Mouse (Mus musculus) cerebellum, adult 9-11 months (tissue): ENCODE results near the gene Pax2.

Experiments
- DNase-seq: peaks from one replicate; pipeline ENCODE4 v3.0.0; 2022

Gene Pax2

DNA sequence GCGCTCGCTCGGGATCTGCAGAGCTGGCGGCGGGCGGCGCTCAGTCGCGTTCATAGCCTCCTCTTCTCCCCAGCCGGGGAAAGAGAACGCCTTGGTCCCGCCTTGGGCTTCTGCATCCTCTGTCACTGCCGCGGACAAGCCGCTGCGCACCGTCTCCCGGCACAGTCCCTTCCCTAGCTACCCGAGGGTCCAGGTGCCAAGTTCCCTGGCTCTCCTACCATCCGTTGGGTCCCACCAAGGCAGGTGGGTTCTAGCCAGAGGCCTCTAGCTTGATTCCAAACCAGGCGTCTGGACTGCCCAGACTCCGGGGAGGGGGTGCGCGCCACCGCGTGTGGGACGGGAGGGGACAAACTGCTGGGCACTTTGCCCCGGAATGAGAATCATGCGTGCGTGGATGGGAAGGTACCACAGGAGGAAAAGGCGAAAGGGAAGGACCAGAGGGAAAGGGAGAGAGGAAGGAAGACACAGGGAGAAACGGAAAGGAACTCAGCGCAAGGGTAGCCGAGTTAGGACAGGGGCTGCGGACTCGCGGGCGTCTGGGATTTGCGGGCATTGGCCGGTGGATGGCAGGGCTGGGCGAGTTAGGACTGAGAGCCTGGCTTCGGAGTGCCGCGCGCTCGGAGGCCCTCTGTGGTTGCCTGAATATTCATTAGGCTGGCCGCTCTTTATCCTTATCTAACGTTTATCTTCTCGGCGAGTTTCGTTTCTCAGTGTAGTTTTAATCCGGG is at the start of gene Pax2:
Pax2 (plus strand) TSS at position 353 of the 728 bp plus-strand sequence.
- no peak for DNase-seq

DNA sequence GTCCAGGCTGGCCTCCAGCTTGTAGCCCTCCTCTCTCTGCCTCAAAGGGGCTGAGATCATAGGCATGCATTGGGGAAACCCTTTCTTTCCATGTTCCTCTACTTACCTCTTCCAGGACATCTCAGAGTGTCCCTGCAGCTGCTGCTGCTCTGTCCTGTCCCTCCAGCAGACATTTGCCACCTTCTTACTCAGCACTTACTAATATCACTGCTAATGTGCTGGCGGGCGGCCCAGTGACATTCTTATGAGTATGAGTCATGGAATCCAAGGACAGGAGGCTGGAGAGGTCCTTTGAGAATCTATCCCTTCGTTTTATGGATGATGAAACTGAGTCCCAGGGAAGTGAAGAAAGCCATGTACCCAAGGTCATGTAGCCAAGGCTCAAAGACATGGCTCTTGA is 47.0 kb upstream of the Pax2 start:
- DNase-seq, result no peak

DNA sequence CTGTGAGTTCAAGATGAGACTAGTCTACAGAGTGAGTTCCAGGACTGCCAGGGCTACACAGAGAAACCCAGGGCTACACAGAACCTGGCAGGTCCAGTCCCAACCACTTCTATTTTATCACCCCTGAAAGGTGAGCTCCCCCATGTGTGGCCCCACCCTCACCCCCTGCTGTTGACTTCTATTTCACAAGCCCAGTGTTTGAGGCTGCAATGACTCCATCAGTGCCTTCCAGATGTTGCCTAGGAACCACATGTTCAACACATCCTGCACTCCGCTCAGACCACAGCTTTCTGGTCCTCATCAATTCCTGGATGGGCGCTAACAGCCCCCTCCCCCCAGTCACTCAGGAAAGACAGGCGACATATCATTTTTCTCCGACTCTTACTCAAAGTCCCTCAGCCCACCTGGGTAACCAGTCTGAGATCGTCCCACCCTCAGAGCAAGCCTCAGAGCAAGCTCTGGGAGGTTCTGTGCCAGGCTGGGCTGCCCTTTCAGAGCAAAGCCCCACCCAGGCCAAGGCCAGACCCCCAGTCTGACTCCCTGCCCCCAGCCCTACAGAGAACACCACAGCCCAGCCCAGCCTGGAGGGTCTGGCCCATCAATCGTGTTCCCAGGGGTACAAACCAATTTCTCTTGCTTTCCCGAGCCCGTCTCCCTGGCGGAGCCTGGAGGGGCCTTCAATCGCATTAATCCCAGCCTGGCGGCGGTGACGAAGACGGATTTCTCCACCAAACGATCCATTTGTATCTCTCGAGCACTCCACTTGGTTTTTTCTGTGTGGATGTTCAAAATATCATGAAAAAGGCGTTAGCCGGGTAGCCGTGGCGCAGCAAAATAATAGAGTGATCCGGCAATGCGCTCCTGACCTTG is 38.9 kb upstream of the Pax2 start:
- DNase-seq, result no peak

DNA sequence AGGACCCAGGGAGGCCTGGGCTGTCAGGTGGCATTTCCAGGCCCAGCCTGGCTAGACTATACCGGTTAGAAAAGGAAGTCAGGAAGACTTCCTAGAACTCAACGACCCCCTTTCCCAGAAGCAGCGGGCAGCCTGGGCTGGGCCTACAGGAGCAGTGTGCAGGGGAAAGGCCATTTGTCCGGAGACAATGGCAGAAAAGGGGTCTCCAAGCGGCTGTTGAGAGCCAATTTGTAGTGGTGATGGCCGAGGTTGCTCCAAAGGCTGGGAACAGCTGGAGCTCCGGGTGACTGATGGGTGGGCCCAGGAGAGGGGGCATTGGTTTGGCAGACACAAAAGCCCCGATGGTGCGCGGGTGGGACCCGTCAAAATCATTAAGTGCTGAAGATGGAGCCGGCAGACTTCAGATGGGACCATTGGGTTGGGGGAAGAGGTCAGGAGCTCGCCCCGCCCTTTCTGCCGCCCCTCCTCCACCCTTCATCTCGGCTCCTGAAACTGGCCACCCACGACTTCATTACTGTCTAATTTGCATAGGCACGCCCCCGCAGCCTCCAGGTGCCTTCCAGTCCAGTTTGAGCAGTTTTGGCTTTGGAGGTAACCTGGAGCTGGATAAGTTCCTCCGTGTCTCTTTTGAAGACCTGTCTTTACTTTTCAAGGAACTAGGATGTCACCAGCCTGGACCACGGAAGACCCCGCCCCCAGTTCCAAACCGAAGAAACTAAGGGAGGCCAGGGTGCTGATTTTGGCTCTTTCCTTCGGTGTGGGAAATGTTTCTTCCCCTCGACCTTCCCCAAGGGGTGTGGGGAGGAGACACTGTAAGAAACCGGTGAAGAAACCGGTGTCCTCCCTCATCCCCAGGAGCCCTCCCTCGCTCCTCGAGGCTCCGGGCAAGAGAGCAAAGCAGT is 36.3 kb upstream of the Pax2 start:
- no peak for DNase-seq

DNA sequence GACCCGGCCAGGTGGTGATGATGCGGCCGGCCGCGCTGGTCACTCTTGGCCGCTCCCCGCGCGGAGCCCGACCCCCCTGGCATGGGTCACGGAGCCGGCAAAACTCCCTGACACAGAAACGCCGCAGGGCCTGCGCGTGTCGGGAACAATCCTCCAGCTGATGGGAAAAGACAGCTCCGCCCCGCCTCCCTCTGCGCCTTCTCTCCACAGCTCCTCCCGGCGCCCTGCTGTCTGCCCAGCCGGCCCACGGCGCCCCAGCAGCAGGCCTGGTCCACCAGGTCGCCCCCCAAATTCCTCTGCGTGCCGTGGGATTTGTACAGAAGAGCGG is 35.7 kb upstream of the Pax2 start:
- DNase-seq, result no peak

DNA sequence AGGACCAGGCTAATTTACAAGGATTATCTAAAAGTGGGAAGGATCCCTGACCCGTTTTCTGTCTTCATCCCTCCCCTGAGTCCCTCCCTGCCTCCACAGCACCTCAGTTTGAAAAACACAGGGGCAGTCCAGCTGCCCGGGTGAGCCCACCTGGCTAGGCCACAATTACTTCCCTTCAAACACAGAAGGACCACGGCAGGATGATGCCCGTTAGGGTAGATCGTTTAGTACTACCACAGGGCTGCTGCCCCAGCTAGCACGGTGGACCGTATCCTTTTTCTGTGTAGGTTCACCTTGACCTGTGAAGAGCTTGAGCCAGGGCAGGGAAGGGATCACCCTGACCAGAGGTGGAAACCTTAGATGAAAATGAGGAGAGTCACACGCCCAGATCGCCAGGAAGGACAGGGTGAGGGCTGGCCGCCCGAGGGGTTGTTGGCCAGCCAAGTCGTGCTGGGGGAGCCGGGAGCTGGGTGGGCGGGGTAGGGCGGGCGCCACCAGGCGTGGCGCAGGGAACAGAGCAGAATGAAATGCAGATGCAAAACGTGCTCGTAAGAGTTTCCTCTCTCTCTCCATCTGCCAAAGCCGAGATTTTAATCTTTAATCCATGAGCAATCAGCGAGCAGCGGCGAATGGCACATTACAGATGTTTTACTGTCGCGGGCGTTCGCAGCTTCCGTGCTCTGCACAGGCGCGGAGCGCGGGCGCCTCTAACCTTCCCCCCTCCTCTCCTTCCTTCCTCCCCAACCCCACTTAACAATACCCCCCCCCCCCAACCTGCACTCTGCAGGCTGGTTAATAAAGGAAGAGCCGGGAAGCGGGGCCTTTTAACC is 32.0 kb upstream of the Pax2 start:
- no peak for DNase-seq

DNA sequence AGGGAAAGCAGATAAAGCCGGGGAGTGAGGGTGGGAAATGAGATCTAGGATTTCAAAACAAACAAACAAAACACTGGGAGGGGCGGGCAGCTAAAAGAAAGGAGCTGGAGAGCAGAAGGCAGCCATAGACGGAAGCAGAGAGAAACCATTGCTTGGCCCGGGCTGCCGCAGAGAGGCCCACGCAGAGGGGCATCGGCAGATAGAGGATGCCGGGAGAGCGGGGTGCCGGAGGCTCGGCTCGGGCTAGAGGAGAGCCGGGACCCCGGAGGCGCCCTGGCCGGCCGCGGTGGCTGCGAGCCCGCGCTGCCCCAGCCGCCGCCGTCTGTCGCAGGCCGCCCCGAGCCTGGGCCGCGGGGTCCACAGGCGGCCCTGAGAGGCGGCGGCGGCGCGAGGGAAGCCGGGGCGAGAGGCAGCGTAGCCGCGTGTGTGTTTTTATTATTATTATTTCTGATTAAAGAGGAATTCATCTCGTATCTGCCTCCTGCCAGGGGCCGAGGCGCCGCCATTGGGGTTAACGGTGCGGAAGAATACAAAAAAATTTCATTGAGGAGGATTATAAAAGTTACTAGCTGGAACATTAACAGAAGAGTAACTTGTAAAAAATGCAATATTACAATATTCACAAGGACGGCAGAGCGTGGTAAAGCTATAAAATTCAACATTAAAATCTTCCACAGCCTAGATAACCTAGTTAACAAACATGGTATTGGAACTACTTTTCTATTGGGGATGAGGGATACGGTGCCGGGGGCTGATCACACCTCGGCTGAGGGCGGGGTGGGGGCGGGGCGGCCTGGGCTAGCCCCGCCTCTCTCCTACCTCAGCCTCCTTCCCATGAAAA is 29.7 kb upstream of the Pax2 start:
- DNase-seq, result no peak

DNA sequence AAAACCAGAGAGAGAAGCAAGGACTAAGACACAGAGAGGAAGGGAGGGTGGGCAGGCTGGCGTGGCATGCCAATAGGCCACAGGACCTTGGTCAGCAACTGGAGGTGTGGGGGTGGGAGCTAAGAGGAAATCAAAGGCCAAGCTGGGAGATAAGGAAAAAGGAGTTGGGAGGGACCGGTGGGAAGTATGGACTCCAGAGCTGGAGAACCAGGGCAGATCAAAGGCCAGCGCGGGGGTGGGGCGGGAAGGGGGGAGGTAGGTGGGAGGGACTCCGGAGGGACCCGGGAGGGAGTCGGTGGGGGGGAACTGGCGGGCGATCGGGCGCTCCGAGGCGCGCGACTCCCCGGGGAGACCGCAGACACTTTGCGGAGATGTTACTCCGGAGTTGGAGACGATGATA is 21.7 kb upstream of the Pax2 start:
- no peak for DNase-seq

DNA sequence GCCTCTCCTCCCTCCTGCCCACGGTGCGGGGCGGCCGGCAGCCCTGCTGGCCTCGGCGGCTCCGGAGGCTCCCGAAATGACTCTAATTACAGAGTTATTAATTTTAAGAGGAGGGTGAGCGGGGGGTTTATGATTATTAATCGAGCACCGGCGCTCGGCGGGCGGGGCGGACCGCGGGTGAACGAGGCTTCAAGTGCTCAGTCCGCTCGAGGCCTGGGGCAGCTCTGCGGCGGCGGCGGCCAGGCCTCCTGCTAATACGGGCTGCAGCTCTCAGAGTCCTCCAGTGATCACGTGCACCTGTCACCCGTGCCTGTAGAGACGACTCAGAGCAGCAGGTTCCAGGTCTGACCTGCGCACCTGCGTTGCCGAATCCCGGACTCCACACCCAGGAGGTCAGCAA is 21.2 kb upstream of the Pax2 start:
- no peak for DNase-seq

DNA sequence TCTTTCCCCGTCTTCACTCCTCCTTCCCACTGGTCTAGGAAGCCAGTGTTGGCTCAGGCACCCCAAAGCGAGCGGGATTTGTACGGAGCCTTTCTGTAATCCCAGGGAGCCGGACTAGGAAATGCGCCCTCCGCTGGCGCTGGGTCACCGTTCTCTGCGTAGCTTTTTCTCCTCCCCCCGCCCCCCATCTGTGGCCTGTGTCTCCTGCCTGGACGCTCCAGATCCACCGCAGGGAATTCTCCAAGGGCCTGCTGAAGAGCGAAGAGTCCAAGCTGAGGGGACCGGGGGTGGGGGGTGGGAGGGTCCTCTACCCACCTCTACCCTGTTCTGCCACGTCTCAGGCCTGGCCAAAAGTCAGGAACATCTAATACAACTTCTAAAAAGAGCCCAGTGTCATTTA is 15.5 kb upstream of the Pax2 start:
- DNase-seq, result no peak

DNA sequence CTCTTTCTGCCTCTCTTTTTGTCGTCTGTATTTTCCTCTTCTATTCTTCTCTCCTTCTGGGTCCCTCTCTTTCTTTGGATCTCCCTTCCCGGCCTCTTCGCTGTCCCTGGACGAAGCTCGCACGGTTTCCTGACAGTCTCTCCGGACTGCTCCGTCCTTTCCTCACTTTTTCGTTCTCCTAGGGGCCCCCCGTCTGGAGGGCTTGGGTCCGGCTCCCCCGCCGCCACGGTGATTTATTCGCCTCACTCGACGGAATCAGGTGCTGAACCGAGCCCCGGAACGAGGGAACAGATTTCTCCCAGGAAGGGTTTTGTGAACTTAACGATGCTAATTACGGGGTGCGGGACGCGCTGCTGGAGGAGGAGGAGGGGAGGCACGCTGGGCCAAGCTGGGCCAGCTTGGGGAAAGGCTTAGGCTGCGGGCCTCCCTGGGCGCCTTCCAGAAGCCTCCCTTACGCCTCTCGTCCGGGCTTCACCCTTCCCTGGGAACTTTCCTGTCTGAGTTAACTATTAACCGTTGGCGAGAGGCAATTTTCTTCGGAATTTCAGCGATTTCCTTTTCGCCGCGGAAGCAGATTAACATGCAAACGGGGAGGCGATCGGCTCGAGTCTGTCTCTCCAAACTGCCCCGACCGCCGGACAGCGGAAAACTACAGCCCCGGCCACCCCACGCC is 14.6 kb upstream of the Pax2 start:
- no peak for DNase-seq

DNA sequence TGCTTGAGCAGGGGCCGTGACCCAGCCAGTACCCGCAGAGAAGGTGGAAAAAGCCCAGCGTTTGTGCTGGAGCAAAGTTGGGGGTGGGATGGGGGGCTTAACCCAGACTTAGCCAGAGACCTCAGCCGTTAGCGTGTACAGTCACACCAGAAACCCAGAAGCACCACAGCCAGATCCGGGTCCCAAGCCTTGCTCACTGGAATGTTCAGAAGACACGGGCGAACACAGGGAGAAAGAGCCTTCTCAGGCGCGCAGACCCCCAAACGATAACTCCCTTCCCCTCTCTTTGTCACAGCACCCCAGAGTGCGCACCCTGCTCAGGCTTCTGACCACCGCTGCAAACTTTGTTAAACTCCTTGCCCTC is 14.1 kb upstream of the Pax2 start:
- DNase-seq, result no peak

DNA sequence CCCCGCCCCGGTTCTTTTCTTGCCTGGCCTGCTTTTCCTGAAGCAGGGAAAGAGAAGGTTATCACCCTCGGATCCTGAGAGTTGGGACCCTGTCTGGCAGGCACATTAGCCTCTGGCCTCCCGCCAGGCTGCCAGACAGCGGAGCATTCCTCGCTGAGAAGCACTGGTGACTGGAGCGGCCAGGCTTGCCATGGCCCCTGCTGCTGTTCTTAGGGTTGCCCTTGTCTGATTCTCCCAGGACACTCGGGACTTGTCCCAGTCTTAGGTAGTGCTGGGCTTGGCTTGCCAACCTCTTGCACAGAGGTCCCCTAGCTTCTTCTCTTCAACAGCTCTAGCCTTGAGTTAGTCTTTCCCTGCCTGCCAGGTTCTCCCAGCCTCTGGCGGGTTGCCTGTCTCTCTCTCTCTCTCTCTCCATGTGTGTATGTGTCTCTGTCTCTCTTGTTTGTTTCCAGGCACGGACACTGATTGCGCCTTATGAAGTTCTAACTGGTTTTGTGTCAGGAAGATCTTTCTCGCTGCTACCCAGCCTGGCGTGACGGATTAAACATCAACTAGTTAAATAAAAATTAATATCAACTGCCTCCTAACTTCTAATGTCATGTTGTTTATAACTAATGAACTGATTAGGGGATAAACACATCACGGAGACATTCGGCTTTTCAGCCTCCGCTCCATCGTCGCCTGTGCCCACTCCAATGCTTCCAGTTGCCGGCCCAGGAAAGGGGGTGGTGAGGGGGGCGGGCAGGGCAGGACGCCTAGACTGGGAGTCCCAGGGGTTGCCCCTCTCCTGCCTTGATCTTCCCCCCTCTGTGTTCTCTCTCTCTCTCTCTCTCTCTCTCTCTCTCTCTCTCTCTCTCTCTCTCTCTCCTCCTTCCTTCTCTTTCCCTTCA is 13.5 kb upstream of the Pax2 start:
- no peak for DNase-seq

DNA sequence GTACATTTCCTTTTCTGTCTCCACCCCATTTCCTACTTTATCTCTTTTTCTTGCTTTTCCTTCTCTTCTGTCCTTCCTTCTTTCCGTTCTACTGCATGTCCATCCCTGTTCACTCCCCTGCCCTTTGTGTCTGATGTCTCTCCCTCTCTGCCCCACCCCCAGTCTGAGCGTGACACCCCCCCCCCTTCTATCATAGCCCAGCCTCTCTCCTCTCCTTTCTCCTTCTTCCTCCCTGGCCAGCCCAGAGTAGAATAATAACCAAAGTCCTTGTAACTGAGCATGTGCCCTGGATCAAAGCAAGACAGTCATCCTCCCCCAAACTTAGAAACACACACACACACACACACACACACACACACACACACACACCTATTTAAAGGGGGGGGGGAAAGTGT is 12.8 kb upstream of the Pax2 start:
- no peak for DNase-seq

DNA sequence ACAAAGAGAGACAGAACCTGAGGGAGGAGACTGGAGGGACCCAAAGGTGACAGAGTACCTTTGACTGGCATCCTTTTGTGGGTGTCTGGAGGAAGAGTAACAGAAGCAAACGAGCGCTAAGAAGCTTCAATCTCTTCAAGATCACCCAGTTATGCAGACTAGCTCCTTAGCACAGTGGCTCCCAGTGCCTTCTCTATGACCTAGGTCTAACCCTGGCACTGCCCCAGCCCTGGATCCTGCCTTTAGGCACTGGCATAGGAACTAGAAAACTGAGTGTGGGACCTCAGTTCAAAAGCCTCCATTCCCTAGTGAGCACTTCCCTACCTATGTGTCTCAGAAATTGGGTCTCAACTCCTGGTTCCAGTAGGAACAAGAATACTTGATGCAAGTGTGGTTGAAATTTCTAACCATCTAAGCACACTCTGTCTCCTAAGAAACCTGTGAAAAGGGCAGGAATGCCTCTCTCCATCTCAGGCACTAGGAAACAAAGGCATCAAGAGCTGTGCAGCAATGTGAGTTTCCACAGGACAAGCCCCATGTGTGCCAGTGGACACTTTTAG is 11.8 kb upstream of the Pax2 start:
- DNase-seq, result no peak

DNA sequence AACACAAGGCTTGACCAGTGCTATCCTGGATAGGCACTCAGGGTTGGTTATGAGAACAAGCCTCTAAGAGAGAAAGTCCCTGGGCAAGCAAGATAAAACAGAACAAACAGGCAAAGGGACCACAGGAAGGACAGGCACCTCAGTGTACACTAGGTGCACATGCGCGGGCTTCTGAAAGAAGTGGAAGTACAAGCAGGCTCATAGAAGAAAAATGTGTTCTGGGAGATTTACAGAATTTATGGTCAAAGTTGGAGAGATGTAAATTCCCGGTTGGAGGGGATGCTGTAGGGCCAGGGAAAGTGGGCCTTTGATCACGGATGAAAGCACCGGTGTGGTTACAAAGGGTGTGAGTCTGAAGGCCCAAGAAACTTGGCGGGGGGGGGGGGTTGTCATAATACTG is 10.1 kb upstream of the Pax2 start:
- no peak for DNase-seq

DNA sequence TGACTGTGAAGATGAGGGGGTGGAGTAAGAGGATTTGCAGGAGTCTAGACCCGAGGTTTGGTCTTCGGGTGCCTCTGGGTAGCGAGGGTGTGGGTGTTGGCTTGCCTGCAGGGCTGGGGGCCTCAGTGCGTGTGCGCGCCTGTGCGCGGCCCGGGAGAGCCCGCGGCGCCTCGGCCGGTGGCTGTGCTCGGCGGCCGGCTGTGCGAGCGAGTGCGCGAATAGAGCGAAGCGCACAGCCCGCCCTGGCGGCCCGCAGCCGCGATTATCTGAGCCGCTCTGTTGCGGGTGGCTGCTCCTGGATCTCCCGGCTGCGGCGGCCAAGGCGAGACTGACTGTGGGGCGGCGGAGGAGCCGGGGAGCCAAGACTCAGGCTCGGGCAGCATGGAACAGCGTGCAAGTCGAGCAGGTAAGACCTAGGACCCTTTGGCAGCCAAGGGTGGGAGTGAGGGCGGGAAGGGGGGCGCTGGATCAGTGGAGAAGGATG is 9.3 kb upstream of the Pax2 start:
- no peak for DNase-seq

DNA sequence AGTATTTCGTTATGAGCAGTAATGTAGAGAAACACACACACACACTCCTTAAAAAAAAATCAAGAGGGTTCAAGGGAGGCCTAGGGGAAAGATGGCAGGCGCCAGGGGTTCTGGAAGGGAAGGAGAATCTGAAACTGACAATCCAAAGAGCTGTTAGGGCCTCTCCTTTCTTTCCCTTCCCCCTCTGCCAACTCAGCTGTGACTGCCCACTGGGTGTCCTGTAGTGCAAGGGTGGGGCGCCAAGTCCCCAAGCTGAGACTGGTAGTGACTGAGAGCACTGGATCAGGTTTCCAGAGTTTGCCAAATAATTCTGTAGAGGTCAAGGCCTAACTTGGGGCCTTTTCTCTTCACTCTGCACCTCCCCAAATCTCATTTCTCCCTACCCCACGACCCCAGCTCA is 8.4 kb upstream of the Pax2 start:
- no peak for DNase-seq

DNA sequence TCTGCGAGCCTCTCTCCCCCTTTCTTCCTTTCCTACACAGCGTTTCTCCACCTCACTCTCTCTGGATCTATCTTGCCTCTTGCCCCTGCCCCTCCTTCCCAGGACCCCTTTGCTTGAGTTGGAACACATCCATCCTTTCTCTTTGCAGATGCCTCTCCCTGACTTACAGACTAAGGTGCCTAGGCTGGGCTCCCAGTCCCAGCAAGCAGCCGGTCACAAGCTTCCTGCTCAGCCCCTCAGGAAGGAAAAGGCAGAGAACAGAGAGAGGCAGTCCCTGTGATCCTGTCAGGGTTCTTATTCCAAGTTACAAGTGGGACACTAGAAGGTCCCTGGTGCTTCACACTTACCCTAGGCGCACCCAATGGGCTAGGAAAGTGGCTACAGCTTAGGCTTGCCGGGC is 7.6 kb upstream of the Pax2 start:
- no peak for DNase-seq
